Mouse (Mus musculus) erythroblast, embryonic 14.5 days (primary cell): Measurements from ENCODE around the gene Trip4.

Experiments used
- GATA1 ChIP-seq: IDR thresholded peaks from 2 replicates; pipeline ENCODE4 v1.6.1; 2012; ENCODE audit warnings: low read length, inconsistent platforms, mixed read lengths
- TAL1 ChIP-seq: IDR thresholded peaks from 3 replicates; pipeline ENCODE4 v1.6.1; 2012; ENCODE audit warnings: low read length, inconsistent platforms, mixed read lengths

DNA sequence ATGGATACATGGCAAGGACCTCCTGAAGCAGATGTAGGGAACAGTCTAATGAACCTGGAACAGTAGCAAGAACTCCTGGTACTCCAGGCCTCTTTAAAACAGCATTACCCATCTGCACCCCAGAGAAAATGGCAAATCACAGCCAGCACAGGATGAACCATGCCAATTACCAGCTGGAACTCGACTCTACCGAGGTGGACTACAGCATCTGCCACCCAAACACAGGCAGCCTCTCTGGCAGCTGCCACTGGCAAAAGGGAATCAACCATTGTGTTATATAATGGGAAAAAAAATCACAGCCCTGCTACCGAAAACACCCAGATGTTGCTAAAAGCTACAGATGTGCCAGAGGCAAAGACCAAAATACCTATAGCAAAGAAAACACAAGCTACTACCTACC lies 115.5 kb downstream of the Trip4 start:
- TF ChIP-seq GATA1: no peak
- no peak for TF ChIP-seq TAL1
